Comparison of ENCODE assay signal across 21 mouse cellular contexts in genomic region chr1:64932921-64933320, GRCm38 (mm10). TPM values are rescaled to one million over a fixed set of nuclear protein-coding genes. Genes with fewer than 3 reads are reported as not detected.
DNase-seq lines count a peak whose midpoint lies in the region; TF ChIP-seq lines count a peak whose summit lies in the region.
"Had no signal": no experiment of that assay in that cellular context is flagged by ENCODE, and none has a peak within 500 bp of the region (broad histone marks: within the 10 kb centered on the region; RNA-seq: fewer than 3 reads in every experiment).

No protein-coding gene starts in this region.

- H3K4me1 ChIP-seq in heart, embryonic 10.5 days = peaks cover 8% of the 10 kb centered on the region
- H3K4me1 ChIP-seq in CH12.LX (ENCODE audit: control insufficient read depth in 1 of 2, insufficient read depth in 2 of 2) = peaks cover 6 to 46% of the 10 kb centered on the region in 2 experiments
- peaks cover 43% of the 10 kb centered on the region for H3K4me1 ChIP-seq in bone marrow macrophage, adult 2 months (ENCODE audit: control insufficient read depth, insufficient read depth, low read length)
- H3K4me1 ChIP-seq: embryonic facial prominence, embryonic 15.5 days; forebrain, embryonic 15.5 days; heart, embryonic 15.5 days; intestine, embryonic 15.5 days had no signal

- no peaks in the 10 kb centered on the region for H3K9me3 ChIP-seq in heart, embryonic 10.5 days
- H3K9me3 ChIP-seq in CH12.LX (replicated peaks; ENCODE audit: low read length) = no peaks in the 10 kb centered on the region
- H3K9me3 ChIP-seq: embryonic facial prominence, embryonic 15.5 days; forebrain, embryonic 15.5 days; heart, embryonic 15.5 days; intestine, embryonic 15.5 days had no signal

- no peak for TF ChIP-seq CTCF in CH12.LX (conservative IDR thresholded peaks at IDR 0.05 in 1 of 2, IDR thresholded peaks at IDR 0.05 in 1 of 2; ENCODE audit: low read depth in 2 of 2, low read length in 2 of 2)
- TF ChIP-seq CTCF in bone marrow macrophage, adult 2 months (IDR thresholded peaks at IDR 0.05; ENCODE audit: low read depth, low read length) = no peak

- no peak overlapping the region for H3K4me3 ChIP-seq in heart, embryonic 10.5 days
- no peak overlapping the region for H3K4me3 ChIP-seq in CH12.LX (replicated peaks in 1 of 3; ENCODE audit: low read depth in 2 of 3, low read length in 2 of 3, poor library complexity in 1 of 3)
- no peak overlapping the region for H3K4me3 ChIP-seq in bone marrow macrophage, adult 2 months (ENCODE audit: insufficient read depth, low read length)
- H3K4me3 ChIP-seq: embryonic facial prominence, embryonic 15.5 days; forebrain, embryonic 15.5 days; heart, embryonic 15.5 days; intestine, embryonic 15.5 days had no signal

- DNase-seq in heart, adult 11 months = peak; percentile 36
- no peak for DNase-seq in heart, embryonic 10.5 days (ENCODE audit: low spot score)
- DNase-seq in CH12.LX (ENCODE audit: extremely low read depth) = no peak
- no peak for DNase-seq in kidney, adult 11 months
- DNase-seq in thymus, postnatal 10 days (ENCODE audit: low spot score in 2 of 2) = no peak
- DNase-seq in cerebellum, adult 18-20 months = no peak
- DNase-seq: adrenal gland, postnatal 10 days; B cell, adult 2 months; cerebellum, adult 8-10 months; cerebellum, postnatal 14 days; embryo, embryonic 11 days; gastrocnemius, postnatal 10 days; heart, postnatal 14 days; kidney, adult 2 months had no signal

- TF ChIP-seq RAD21 in CH12.LX (IDR thresholded peaks at IDR 0.05; ENCODE audit: low read depth, low read length) = no peak

- no peaks in the 10 kb centered on the region for H3K27me3 ChIP-seq in heart, embryonic 10.5 days (ENCODE audit: insufficient read depth, poor library complexity, severe bottlenecking)
- no peaks in the 10 kb centered on the region for H3K27me3 ChIP-seq in CH12.LX (replicated peaks)
- H3K27me3 ChIP-seq: embryonic facial prominence, embryonic 15.5 days; forebrain, embryonic 15.5 days; heart, embryonic 15.5 days; intestine, embryonic 15.5 days had no signal

- peaks cover 6% of the 10 kb centered on the region; the same call in 1 of the 2 replicates for H3K36me3 ChIP-seq in heart, embryonic 10.5 days
- peaks cover 17 to 35% of the 10 kb centered on the region in 2 experiments for H3K36me3 ChIP-seq in CH12.LX (replicated peaks in 1 of 2; ENCODE audit: control insufficient read depth in 1 of 2, insufficient read depth in 1 of 2, low read length in 1 of 2)
- H3K36me3 ChIP-seq: heart, embryonic 15.5 days; intestine, embryonic 15.5 days had no signal

- no peak for TF ChIP-seq POLR2A in CH12.LX (IDR thresholded peaks at IDR 0.05; ENCODE audit: low read depth, low read length)
- no peak for TF ChIP-seq POLR2A in bone marrow macrophage, adult 2 months (IDR thresholded peaks at IDR 0.05; ENCODE audit: borderline replicate concordance, low read depth, low read length)

- TF ChIP-seq EP300 in CH12.LX (IDR thresholded peaks at IDR 0.05; ENCODE audit: low read length) = peak; percentile 65

- H3K9ac ChIP-seq in CH12.LX (ENCODE audit: insufficient read depth, low read depth) = no peak overlapping the region
- H3K9ac ChIP-seq: embryonic facial prominence, embryonic 15.5 days; forebrain, embryonic 15.5 days; heart, embryonic 15.5 days; hindbrain, embryonic 14.5 days; intestine, embryonic 15.5 days had no signal

- H3K27ac ChIP-seq in heart, embryonic 10.5 days = no peak overlapping the region
- H3K27ac ChIP-seq in CH12.LX (ENCODE audit: insufficient read depth, low read depth) = no peak overlapping the region
- H3K27ac ChIP-seq in bone marrow macrophage, adult 2 months (ENCODE audit: insufficient read depth, low read depth, low read length) = peak overlapping the region; percentile 94
- H3K27ac ChIP-seq: embryonic facial prominence, embryonic 15.5 days; forebrain, embryonic 15.5 days; heart, embryonic 15.5 days; hindbrain, embryonic 14.5 days; intestine, embryonic 15.5 days had no signal

- 95% methylated on average over 1 of the region's 1 CpGs for WGBS in heart, embryonic 10.5 days

- in situ Hi-C loops in CH12.LX (cut with MboI; ENCODE audit: low pct_ligation_motif_present, low pct_unique_long_range_greater_than_20kb, low sequenced_read_pairs) = no loop called here

- 0 out of 2 replicates have a peak, but pooled peaks cover 1% of the 10 kb centered on the region for H3K79me2 ChIP-seq in CH12.LX (replicated peaks; ENCODE audit: control insufficient read depth, extremely low read depth, insufficient read depth, poor library complexity, severe bottlenecking)

- no peak overlapping the region for H3K4me2 ChIP-seq in CH12.LX (ENCODE audit: insufficient read depth, low read depth, poor library complexity, severe bottlenecking)
- H3K4me2 ChIP-seq: embryonic facial prominence, embryonic 15.5 days; forebrain, embryonic 15.5 days; heart, embryonic 11.5 days; heart, embryonic 15.5 days; hindbrain, embryonic 14.5 days; intestine, embryonic 15.5 days had no signal

- dilution Hi-C loops in CH12.LX (cut with MboI; ENCODE audit: extremely low pct_ligation_motif_present, extremely low pct_unique_long_range_greater_than_20kb, low sequenced_read_pairs) = no loop called here

TF ChIP-seq in CH12.LX, 34 proteins besides CTCF, POLR2A, EP300 and RAD21:
- TF ChIP-seq JUND (conservative IDR thresholded peaks at IDR 0.05; ENCODE audit: low read depth, low read length) (peak; percentile 37; the same call in 1 of the 2 replicates), ZKSCAN1 (IDR thresholded peaks at IDR 0.05; ENCODE audit: borderline replicate concordance, low read depth, low read length) (no peak), USF2 (conservative IDR thresholded peaks at IDR 0.05; ENCODE audit: low read depth, low read length) (no peak), BHLHE40 (IDR thresholded peaks at IDR 0.05; ENCODE audit: low read depth, low read length) (no peak), MAZ (IDR thresholded peaks at IDR 0.05; ENCODE audit: low read depth, low read length) (no peak), MEF2A (IDR thresholded peaks at IDR 0.05; ENCODE audit: borderline replicate concordance, low read depth, low read length) (peak; percentile 93), ZNF384 (IDR thresholded peaks at IDR 0.05; ENCODE audit: low read depth, low read length) (peak; percentile 63), JUN (IDR thresholded peaks at IDR 0.05; ENCODE audit: insufficient read depth, low read depth, low read length) (peak; percentile 53; the same call in 1 of the 2 replicates), ETS1 (conservative IDR thresholded peaks at IDR 0.05; ENCODE audit: low read depth, low read length) (peak; percentile 81)

RNA-seq across cellular contexts. Expression of gene Plekhm3, which starts 23.7 kb away (rescaled TPM):
- 9.3 TPM in 2 replicates for polyA plus RNA-seq in heart, embryonic 10.5 days (2016; fragmentation: Nextera tagmentation; extraction: Ambion mirVana)
- 14.1 and 14.6 TPM in 2 replicates for total RNA-seq in CH12.LX (2012; rRNA removed)
- 9.5 and 9.9 TPM in 2 replicates for total RNA-seq in CH12.LX (2014; rRNA removed)
- 11.3 and 13.0 TPM in 2 replicates for polyA plus RNA-seq in CH12.LX (2012; ENCODE audit: insufficient read length, low read depth)
- polyA plus RNA-seq in bone marrow macrophage, adult 2 months (2012; ENCODE audit: insufficient read depth, insufficient read length, missing spikeins) = 24.1 and 24.9 TPM in 2 replicates
